Mouse (Mus musculus) heart, embryonic 14.5 days (tissue): ENCODE measurements around the gene Hcfc2. TPM values are rescaled to one million over a fixed set of nuclear protein-coding genes. Genes with fewer than 3 reads are reported as not detected.

ENCODE experiments used
- ATAC-seq: fragments of 200-750 bp; cut with Nextera tagmentation; 2 replicates; pipeline ENCODE4 v1.8.0; 2017; ENCODE audit warnings: low read depth, moderate TSS enrichment; ENCODE audit not compliant: insufficient number of reproducible peaks, insufficient read depth, low FRiP score
- H3K27ac ChIP-seq, 2 experiments: fragments of 200-500 bp in 1 of 2; fragments of 300-500 bp in 1 of 2; sonication (generic) in 1 of 2; replicated peaks in 1 of 2; 2 replicates each; pipeline ENCODE4 v1.5.1; 2012 to 2014; ENCODE audit warnings: low read depth in 2 of 2, low read length in 2 of 2, control low read depth in 1 of 2, mild to moderate bottlenecking in 1 of 2, mixed read lengths in 1 of 2; ENCODE audit not compliant: control insufficient read depth in 1 of 2, insufficient read depth in 1 of 2
- H3K27me3 ChIP-seq: fragments of 300-500 bp; sonication (generic); 2 replicates; pipeline ENCODE4 v1.6.1; 2014; ENCODE audit warnings: mild to moderate bottlenecking, low read length, control low read depth; ENCODE audit not compliant: control insufficient read depth, insufficient read depth
- H3K36me3 ChIP-seq: fragments of 300-500 bp; sonication (generic); 2 replicates; pipeline ENCODE4 v1.6.1; 2014; ENCODE audit warnings: mild to moderate bottlenecking, control low read depth, low read length, mixed read lengths; ENCODE audit not compliant: control insufficient read depth, insufficient read depth
- H3K4me1 ChIP-seq, 2 experiments: fragments of 200-500 bp in 1 of 2; fragments of 300-500 bp in 1 of 2; sonication (generic) in 1 of 2; 2 replicates each; pipeline ENCODE4 v1.6.1; 2012 to 2014; ENCODE audit warnings: low read length in 2 of 2, control low read depth in 1 of 2, mixed read lengths in 1 of 2; ENCODE audit not compliant: control insufficient read depth in 2 of 2, insufficient read depth in 2 of 2
- H3K4me2 ChIP-seq: fragments of 300-500 bp; sonication (generic); 2 replicates; pipeline ENCODE4 v1.6.1; 2014; ENCODE audit warnings: mild to moderate bottlenecking, low read length
- H3K4me3 ChIP-seq, 2 experiments: fragments of 200-500 bp in 1 of 2; fragments of 300-500 bp in 1 of 2; sonication (generic) in 1 of 2; 2 replicates each; pipeline ENCODE4 v1.5.1; 2012 to 2014; ENCODE audit warnings: low read length in 2 of 2, mild to moderate bottlenecking in 2 of 2, control low read depth in 1 of 2, low read depth in 1 of 2, moderate library complexity in 1 of 2; ENCODE audit not compliant: control insufficient read depth in 1 of 2, insufficient read depth in 1 of 2
- H3K9ac ChIP-seq: fragments of 300-500 bp; sonication (generic); 2 replicates; pipeline ENCODE4 v1.6.1; 2014; ENCODE audit warnings: mild to moderate bottlenecking, low read length
- H3K9me3 ChIP-seq: fragments of 300-500 bp; sonication (generic); 2 replicates; pipeline ENCODE4 v1.6.1; 2016; ENCODE audit warnings: low read length, control low read depth; ENCODE audit not compliant: control insufficient read depth
- WGBS: fragments of 180-500 bp; shearing (Covaris S2); extraction: QIAGEN DNeasy Blood & Tissue Kit; methylation state at CpG from one replicate; pipeline ENCODE4 v1.1.7; 2014; 5-methylcytosine and 5-hydroxymethylcytosine counted together
- polyA plus RNA-seq: library from polyadenylated mRNA; unstranded; fragments of >200 nt; fragmentation: Nextera tagmentation; extraction: Ambion mirVana; gene quantifications from 2 replicates; pipeline ENCODE4 v1.2.1, GENCODE M21; 2014

Gene Hcfc2
- polyA plus RNA-seq, 1 experiment from 2014 or later: 40.2 TPM

GRCm38 (mm10) chr10:82790504-82790903, 94.5 kb downstream of the Hcfc2 start:
- H3K27me3 ChIP-seq: no peaks in the 10 kb centered on the region
- no peaks in the 10 kb centered on the region for H3K9me3 ChIP-seq
- H3K36me3 ChIP-seq: no peaks in the 10 kb centered on the region
- no peak overlapping the region for H3K9ac ChIP-seq
- no peak overlapping the region for H3K4me2 ChIP-seq
- H3K27ac ChIP-seq: no peak overlapping the region
- H3K4me3 ChIP-seq: no peak overlapping the region
- ATAC-seq: no peak
- WGBS: 85% methylated on average over 5 of the region's 5 CpGs
- peaks cover 7% of the 10 kb centered on the region in 2 experiments for H3K4me1 ChIP-seq

DNA sequence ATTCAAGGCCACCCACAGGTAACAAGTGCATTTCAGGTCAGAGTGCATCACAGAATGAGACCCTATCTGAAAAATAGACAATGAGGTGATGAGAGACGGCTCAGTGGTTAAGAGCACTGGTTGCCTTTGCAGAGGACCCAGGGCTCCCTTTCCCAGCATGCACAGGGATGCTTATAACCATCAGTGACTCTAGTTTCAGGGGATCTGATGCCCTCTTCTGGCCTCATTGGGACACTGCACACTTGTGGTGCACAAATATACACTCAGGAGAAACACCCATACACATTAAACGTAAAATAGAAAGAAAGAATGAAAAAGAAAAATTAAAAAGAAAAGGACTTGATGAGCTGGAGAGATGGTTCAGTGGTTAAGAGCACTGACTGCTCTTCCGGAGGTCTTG, 95.8 kb downstream of the Hcfc2 start:
- no peak overlapping the region for H3K4me3 ChIP-seq
- WGBS: 87% methylated on average over 3 of the region's 3 CpGs

More for the DNA sequence above, 95.8 kb downstream of the Hcfc2 start:
- Histone ChIP-seq H3K4me2 (no peak overlapping the region), H3K27ac (no peak overlapping the region), H3K27me3 (no peaks in the 10 kb centered on the region), H3K9me3 (no peaks in the 10 kb centered on the region), H3K9ac (no peak overlapping the region), H3K36me3 (no peaks in the 10 kb centered on the region), H3K4me1 (peaks cover 10 to 12% of the 10 kb centered on the region in 2 experiments)
- ATAC-seq: no peak

Other genes starting within 250 kb of the Hcfc2 start
- not detected in 2 replicates for gene Gm1553, start 203.5 kb upstream of the Hcfc2 start, polyA plus RNA-seq
- 44.4 and 44.9 TPM in 2 replicates for gene 1190007I07Rik, start 72.9 kb upstream of the Hcfc2 start, polyA plus RNA-seq
- 77.4 and 81.7 TPM in 2 replicates for gene Tdg, start 66.3 kb upstream of the Hcfc2 start, polyA plus RNA-seq
- 3.5 and 3.9 TPM in 2 replicates for gene Glt8d2, start 5.5 kb upstream of the Hcfc2 start, polyA plus RNA-seq
- gene Nfyb, start 68.0 kb downstream of the Hcfc2 start, polyA plus RNA-seq: 25.5 and 28.2 TPM in 2 replicates
- gene Txnrd1, start 137.8 kb downstream of the Hcfc2 start, polyA plus RNA-seq: 71.3 and 74.3 TPM in 2 replicates
- gene Eid3, start 170.5 kb downstream of the Hcfc2 start, polyA plus RNA-seq: 0.20 and 0.35 TPM in 2 replicates